Mouse (Mus musculus) layer of hippocampus, postnatal 36 days (tissue): ENCODE data around the gene Cbx5. TPM values are rescaled to one million over a fixed set of nuclear protein-coding genes. Genes with fewer than 3 reads are reported as not detected.

Source experiments
- DNase-seq, 2 experiments: peaks; one replicate each; pipeline ENCODE4 v3.0.0; 2022
- total RNA-seq, 2 experiments: library from RNA; stranded (reverse); gene quantifications; 2 replicates each; pipeline ENCODE4 v1.2.3; 2021

Cbx5 gene
- total RNA-seq, 2 experiments from 2014 or later, result 188 to 189 TPM

DNA sequence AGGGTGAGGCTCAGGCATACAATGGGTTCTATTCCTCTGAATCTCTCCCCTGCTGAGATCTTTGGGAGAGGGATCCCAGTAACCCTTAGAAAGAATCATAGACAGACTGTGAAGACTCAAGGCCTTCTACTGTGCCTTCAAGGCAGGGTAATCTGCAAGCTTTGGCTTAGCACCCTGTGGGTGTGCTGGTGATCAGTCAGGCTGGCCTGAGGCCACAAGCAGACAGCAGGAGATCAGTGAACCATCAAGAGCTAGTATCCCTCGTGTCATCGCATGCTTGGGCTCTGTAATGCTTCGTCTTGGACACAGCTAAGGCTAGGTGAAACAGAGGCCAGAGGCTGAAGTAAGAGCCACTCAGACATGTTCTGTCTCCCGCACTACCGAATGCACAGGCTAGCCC lies 66.4 kb downstream of the Cbx5 start:
- no peak for DNase-seq

DNA sequence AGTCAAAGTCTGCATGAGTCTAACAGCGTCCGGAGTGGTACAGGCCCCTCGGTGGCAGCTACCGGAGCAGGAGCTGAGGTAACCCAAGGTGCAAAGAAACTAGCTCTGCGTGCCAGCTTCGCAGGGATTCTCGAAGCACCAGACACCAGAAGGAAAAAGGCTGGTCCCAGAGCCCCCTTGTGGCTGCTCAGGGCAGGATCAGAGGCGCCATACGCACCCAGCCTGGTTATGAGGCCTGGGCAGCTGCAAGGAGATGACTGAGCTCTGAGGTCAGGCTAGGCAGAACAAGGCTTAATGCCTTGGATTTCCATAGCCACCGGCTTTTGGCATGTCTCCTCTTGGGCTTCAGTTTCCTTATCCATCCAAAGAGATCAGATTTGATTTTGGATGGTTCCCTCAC lies 67.1 kb downstream of the Cbx5 start:
- no peak for DNase-seq

DNA sequence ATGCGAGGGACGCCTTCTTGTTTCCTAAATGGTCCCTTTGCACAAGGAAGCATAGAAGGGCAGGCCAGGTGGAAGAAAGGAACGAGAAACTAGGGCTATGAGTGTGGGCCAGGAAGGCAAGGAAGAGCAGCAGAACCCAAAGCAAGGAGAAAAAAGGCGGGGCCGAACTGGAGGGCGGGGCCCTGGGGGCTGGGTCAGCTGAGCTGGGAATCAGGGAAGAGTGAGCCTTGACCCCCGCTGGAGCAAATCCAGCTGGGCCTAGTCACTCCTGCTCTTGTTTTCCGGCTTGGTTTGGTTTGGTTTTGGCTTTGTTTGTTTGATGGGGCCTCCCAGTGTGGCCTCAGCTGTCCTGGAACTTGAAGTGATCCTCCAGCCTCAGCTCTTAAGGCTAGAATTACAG lies 68.3 kb downstream of the Cbx5 start:
- no peak for DNase-seq

GRCm38 (mm10) chr15:103170316-103170679 lies 69.3 kb downstream of the Cbx5 start:
- no peak for DNase-seq

- DNase-seq, result no peak
Observed at GRCm38 (mm10) chr15:103169612-103170315, 69.9 kb downstream of the Cbx5 start.

- DNase-seq, result no peak
Observed at GRCm38 (mm10) chr15:103168801-103169611, 70.6 kb downstream of the Cbx5 start.

GRCm38 (mm10) chr15:103167786-103168185 lies 71.8 kb downstream of the Cbx5 start:
- DNase-seq, result no peak

- no peak for DNase-seq
Observed at GRCm38 (mm10) chr15:103167042-103167615, 72.5 kb downstream of the Cbx5 start, which contains the start of gene Smug1. TSS of gene Smug1 (minus strand) at chr15:103167092.

DNA sequence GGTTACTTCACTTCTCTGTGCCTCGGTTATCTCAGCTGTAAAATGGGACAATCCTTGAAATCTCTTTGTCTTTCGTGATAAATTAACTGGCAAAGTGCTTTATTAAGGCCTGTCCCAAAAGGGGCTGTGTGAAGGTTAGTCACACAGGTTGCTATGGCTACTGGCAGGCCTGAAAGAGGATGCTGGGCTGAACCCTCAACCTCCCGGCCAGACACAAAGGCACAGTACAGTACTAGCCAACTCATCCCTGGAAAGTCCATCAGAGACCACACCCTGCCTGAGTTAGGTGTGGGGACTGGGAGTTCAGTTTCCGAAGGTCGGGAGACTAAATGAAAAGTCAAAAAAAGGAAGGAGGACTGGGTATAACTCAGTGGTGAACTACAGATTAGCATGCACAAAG lies 73.7 kb downstream of the Cbx5 start:
- no peak for DNase-seq

- DNase-seq, result peak; percentile 84 to 85
Observed at GRCm38 (mm10) chr15:103165379-103165778, 74.2 kb downstream of the Cbx5 start.

DNA sequence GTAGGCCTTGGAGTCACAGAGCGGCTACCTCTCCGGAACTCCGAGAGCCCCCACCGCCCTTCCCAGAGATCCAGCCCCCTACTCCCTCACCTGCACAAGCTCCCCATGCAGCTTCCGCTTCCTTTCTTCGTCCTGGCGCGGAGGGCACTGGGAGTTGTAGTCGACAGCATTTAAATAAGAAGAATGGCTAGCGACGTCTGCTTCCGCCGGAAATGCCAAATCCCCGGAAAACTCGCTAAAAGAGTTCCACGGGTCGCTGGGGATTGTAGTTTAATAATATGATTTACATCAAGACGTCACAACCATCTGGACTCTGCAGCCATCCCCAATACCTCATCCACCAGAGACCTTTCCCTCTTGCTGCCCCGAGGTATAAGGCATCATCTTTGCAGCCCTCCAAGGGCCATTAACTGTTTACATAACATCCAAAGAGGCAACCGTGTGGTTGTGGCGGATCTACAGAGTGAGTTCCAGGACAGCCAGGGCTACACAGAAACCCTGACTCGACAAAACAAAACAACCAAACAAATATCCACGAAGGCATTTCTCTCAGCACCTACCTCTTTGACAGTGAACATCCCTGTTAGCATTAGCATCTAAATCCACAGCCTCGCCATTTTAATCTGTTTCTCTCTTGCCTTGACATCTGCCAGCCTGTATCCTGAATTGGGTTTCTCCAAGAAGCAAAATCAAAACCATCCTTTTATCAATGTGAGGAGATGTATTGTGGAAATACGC lies 76.3 kb downstream of the Cbx5 start:
- peak; percentile 90 to 91 for DNase-seq

DNA sequence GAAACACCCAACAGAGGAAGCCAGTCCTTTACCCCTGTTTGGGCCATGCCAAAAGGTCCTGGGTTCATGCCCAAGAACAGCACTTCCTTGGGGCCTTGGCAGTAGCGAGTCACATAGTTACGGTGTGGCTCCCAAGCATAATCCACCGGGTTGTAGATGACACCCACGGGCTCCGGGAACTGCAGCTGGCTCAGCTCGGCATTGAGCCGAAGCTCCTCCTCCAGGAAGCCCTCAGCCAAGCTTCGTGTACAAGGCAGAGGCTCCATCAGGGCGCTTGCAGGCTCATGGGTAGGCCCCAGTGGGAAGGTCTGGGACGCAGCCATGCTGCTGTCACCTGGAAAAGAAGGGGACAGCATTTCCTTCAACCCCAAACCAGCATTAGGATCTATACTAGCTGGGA lies 82.0 kb downstream of the Cbx5 start:
- DNase-seq, result peak; percentile 37 to 60

GRCm38 (mm10) chr15:103156890-103157289 lies 82.7 kb downstream of the Cbx5 start:
- no peak for DNase-seq

- DNase-seq, result no peak
Observed at GRCm38 (mm10) chr15:103155366-103156321, 84.0 kb downstream of the Cbx5 start.

- DNase-seq, result no peak
Observed at GRCm38 (mm10) chr15:103152890-103153610, 86.6 kb downstream of the Cbx5 start.

GRCm38 (mm10) chr15:103152371-103152770 lies 87.2 kb downstream of the Cbx5 start:
- DNase-seq, result no peak

GRCm38 (mm10) chr15:103147779-103148178 lies 91.8 kb downstream of the Cbx5 start:
- no peak for DNase-seq

DNA sequence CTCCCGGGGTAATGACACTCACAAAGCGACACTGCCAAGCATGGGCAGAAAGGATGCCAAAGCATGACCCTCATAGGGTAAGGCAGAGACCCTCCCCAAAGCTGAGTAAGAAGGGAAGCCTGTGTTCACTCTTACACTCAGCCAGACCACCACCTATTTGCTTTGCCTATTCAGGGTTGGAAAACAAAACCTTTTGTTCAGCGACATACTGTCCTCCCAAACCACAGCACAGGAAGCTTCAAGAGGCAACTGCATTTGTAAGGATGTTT lies 92.3 kb downstream of the Cbx5 start:
- no peak for DNase-seq

GRCm38 (mm10) chr15:103146627-103147421 lies 92.8 kb downstream of the Cbx5 start:
- peak; percentile 59 to 66 for DNase-seq

DNA sequence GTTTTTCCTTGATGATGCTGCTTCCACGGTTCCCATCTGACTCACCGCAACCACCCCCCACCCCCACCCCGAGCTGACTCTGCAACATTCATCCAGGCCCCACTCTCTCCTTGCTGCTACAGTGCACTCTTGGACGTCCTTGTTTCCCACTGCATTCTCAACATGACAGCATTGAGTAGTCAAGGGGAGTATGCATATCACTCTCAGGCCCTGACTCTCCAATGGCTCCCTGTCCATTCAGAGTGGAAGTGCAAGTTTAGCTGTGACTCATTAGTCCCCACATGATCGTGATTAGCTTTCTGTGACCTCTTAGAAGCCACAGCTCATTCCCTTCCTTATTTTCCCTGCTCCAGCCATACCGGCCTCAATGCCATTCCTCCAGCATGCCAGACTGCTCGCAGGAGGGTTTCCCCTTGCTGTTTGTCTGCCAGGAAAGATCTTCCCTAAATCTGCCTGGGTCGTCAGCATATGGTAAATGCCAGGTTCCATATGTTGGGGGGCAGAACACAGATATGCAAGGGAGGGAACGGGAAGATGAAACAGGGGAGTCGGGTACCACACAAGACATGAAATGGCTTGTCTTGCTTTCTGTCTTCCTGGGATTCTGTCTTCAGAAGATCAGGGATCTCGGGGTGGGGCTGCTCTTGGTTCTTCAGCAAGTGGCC lies 93.8 kb downstream of the Cbx5 start:
- peak in 1 of 2 experiments; percentile 53 for DNase-seq
